Mouse (Mus musculus): ENCODE results near the gene Bricd5.

The Bricd5 gene

DNA sequence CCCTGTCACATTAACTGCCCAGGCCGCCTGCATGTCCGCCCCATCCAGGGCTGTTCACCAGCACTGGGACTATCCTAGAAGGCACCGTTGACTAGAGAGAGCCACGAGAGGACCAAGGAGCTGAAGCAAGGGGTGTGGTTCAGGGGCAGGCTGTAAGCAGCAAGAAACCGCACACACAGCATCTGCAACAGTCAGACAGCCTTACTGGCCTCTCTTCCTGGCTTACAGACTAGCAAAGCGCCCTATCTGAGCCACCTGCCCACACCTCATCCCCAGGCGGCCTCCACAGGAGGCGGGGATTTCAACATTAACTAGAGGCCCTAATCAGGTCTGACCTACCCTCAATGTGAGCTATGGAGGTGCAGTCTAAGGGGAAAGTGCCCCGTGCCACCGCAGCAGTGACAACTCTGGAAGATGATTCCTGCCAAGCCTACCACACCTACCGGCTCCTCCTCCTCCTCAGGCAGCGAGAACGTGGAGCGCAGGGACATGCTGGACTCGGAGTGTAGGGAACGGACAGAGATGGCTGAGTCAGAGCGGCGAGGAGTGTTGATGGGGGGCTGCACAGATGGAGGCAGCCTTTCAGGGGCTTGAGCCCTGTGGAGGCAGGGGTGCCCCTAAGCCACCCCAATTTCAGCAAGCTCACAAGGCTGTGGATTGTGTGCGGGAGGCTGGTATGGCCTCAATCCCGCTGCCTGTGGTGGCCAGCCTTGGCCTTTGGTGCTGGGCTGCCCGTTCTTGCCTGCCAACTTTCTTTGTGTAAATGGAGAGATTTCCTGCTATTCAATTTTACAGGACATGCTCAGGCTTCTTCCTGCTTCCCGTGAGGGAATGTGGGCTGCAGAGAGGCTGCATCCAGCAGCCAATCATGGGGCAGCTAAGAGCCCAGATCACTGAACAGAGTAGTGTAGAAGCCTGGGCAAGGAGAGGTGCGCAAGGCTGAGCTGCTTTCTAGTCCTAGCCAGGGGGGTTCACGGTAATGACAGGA is 40.9 kb downstream of the Bricd5 start:
- intact Hi-C loops (cut with DNase I): loop anchor here (5.0 kb wide), 1 partner anchor 37 kb away; the partner anchor contains the start of gene Mlst8

DNA sequence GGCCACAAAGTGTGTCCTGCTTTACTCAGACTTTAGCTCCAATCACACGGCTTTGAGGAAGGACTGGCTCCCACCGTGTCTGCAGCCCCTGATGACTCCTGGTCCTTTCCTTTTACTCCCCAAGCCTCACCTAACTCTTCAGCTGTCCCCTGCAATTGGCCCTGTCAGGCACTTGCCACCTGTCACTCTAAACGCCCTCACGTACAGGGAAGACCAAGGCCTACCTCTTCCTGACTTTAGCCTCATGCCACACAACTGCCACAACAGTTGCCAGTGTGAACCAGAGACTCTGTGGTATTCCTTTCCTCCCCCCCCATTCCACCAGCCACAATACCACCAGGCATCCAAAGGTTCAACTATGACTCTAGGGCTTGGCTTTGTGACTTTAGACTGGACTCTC is 46.8 kb downstream of the Bricd5 start:
- intact Hi-C loops (cut with DNase I): no loop called here

DNA sequence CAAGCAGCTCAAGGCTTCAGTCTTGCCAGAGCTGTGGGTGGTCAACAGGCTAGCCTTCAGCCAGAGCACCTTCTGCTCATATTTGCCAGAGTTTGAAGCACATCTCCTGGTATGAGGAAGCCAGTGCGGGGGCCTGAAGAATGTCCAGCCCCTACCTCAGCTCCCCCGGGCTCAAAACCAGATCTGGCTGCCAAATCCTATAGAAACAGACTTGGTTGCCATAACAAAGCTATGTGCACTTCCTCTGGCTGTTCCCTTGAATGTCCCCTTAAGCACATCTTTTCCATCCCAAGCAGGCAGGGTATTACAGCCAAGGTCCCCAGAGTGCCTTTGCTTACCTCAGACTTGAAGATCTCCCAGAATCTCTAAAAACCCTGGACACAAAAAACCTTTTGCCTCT is 51.0 kb downstream of the Bricd5 start:
- intact Hi-C loops (cut with DNase I): no loop called here
